Mouse (Mus musculus) midbrain, embryonic 11.5 days (tissue): ENCODE results near the gene Prkg1. TPM values are rescaled to one million over a fixed set of nuclear protein-coding genes. Genes with fewer than 3 reads are reported as not detected.
A peak's percentile ranks its signal among the peaks of the same experiment; 100 is the strongest.

ENCODE experiments used
- ATAC-seq: fragments of 200-750 bp; cut with Nextera tagmentation; 2 replicates; pipeline ENCODE4 v1.8.0; 2017; ENCODE audit warnings: moderate TSS enrichment, moderate library complexity; ENCODE audit not compliant: low FRiP score
- DNase-seq: peaks from one replicate; pipeline ENCODE4 v3.0.0; 2015; ENCODE audit warnings: low spot score; ENCODE audit errors: missing footprints
- H3K27ac ChIP-seq: fragments of 300-500 bp; sonication (generic); 2 replicates; pipeline ENCODE4 v1.5.1; 2014; ENCODE audit warnings: low read depth, low read length
- H3K27me3 ChIP-seq: fragments of 300-500 bp; sonication (generic); 2 replicates; pipeline ENCODE4 v1.6.1; 2014; ENCODE audit warnings: mild to moderate bottlenecking, low read length, moderate library complexity, mixed read lengths; ENCODE audit not compliant: control insufficient read depth, insufficient read depth
- H3K36me3 ChIP-seq: fragments of 300-500 bp; sonication (generic); 2 replicates; pipeline ENCODE4 v1.6.1; 2014; ENCODE audit warnings: mild to moderate bottlenecking, low read length, moderate library complexity, mixed read lengths; ENCODE audit not compliant: control insufficient read depth, insufficient read depth
- H3K4me1 ChIP-seq: fragments of 300-500 bp; sonication (generic); 2 replicates; pipeline ENCODE4 v1.6.1; 2014; ENCODE audit warnings: low read length; ENCODE audit not compliant: control insufficient read depth, insufficient read depth
- H3K4me2 ChIP-seq: fragments of 300-500 bp; sonication (generic); 2 replicates; pipeline ENCODE4 v1.6.1; 2014; ENCODE audit warnings: mild to moderate bottlenecking, moderate library complexity
- H3K4me3 ChIP-seq: fragments of 300-500 bp; sonication (generic); 2 replicates; pipeline ENCODE4 v1.5.1; 2014; ENCODE audit warnings: low read depth, low read length
- H3K9ac ChIP-seq: fragments of 300-500 bp; sonication (generic); 2 replicates; pipeline ENCODE4 v1.6.1; 2014; ENCODE audit warnings: low read length
- H3K9me3 ChIP-seq: fragments of 300-500 bp; sonication (generic); 2 replicates; pipeline ENCODE4 v1.6.1; 2016; ENCODE audit warnings: low read length; ENCODE audit not compliant: control insufficient read depth
- WGBS: fragments of 180-500 bp; shearing (Covaris S2); extraction: QIAGEN DNeasy Blood & Tissue Kit; methylation state at CpG from one replicate; pipeline ENCODE4 v1.1.7; 2014; 5-methylcytosine and 5-hydroxymethylcytosine counted together
- polyA plus RNA-seq: library from polyadenylated mRNA; unstranded; fragments of >200 nt; fragmentation: Nextera tagmentation; extraction: Ambion mirVana; gene quantifications from 2 replicates; pipeline ENCODE4 v1.2.1, GENCODE M21; 2014

The Prkg1 gene
- polyA plus RNA-seq, 1 experiment from 2014 or later: 4.9 TPM

DNA sequence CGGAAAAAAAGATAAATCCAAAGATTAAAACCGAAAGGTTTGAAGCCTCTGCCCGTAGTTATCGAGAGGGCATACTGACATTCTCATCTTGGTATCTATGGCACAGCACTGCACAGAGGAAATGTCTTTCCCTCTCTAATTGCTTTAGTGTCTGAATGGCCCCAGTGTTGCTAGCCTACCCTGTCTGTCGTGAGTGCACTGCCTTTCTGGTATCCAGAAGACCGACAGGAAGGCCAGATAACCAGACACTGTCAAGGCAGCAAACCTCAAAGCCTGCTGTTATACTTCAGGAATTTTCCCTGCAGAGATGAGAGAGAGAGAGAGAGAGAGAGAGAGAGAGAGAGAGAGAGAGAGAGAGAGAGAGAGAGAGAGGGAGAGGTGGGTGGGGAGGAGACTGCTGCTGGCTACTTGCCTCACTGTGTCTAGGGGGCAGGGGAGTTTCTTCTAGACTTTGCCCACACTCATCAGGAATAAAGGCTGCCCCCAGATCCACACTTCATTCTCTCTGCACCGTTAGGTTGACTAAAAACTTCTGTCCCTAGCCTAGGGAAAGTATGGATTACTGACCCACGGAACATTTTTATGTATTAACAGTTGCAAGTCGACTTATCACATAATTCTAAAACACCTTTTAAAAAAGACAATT, 10.1 kb downstream of the Prkg1 start:
- Histone ChIP-seq H3K9me3 (no peaks in the 10 kb centered on the region), H3K4me1 (no peaks in the 10 kb centered on the region), H3K27me3 (no peaks in the 10 kb centered on the region), H3K27ac (no peak overlapping the region), H3K4me3 (no peak overlapping the region), H3K36me3 (no peaks in the 10 kb centered on the region), H3K4me2 (no peak overlapping the region), H3K9ac (no peak overlapping the region)
- ATAC-seq: no peak
- DNase-seq: peak; percentile 77
- 65% methylated on average over 9 of the region's 9 CpGs for WGBS

DNA sequence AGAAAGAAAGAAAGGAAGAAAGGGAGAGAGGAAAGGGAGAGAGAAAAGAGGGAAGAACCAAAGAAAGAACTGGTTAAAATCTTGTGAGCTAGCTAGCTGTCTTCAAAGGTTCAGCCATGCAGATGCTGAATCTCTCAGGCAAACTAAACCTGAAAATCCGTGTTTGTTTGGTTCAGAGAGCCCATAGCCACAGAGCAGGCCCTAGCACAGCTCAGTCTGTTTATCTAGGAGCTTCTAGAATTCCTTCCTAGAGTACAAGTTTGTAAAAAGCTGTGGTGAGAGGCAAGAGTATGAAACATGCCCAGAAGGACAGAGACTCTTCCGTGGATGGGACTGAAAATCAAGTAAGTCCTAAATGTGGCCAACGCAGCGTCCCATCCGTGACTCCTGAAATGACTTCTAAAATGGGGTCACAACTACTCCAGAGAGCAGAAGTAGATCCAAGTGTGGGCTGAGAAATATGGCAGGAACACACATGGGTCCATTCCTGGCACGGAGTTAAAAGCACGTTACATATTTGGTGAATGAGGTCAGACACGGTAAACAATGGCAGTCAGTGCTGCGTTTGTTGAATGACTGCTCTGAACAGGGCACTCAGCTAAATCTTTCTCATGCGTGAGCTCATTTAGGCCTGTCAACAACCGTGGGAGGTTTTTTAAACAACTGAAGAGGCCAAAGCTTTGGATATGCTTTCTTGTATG, 13.7 kb downstream of the Prkg1 start:
- 71% methylated on average over 11 of the region's 11 CpGs for WGBS
- no peaks in the 10 kb centered on the region for H3K4me1 ChIP-seq
- H3K4me2 ChIP-seq: no peak overlapping the region
- ATAC-seq (no peak), DNase-seq (peak; percentile 79)
- no peak overlapping the region for H3K4me3 ChIP-seq
- H3K27me3 ChIP-seq: no peaks in the 10 kb centered on the region
- H3K9ac ChIP-seq: no peak overlapping the region
- no peaks in the 10 kb centered on the region for H3K36me3 ChIP-seq
- H3K27ac ChIP-seq: no peak overlapping the region
- H3K9me3 ChIP-seq: no peaks in the 10 kb centered on the region

DNA sequence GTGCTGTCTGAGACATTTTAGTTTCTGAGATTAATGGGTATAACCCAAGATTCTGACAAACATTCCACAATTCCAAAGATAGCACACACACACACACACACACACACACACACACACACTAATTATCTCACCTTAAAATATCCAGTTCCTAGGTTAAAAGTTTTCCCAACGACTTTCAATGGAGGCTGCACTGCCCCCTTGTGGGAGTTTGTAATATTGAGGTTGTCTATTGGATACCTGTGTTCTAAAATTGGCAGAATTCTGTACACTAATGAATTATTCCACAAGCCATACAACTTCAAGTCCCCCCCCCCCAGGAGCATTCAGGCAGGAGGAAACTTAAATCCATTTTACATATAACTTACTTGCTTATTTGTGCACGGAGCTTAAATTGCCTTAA, 18.2 kb downstream of the Prkg1 start:
- no peak overlapping the region for H3K27ac ChIP-seq
- no peak overlapping the region for H3K9ac ChIP-seq
- H3K36me3 ChIP-seq: no peaks in the 10 kb centered on the region
- peak; percentile 95 for DNase-seq
- H3K4me3 ChIP-seq: no peak overlapping the region
- no peaks in the 10 kb centered on the region for H3K9me3 ChIP-seq
- 25% methylated on average over 2 of the region's 2 CpGs for WGBS
- H3K27me3 ChIP-seq: no peaks in the 10 kb centered on the region
- no peak for ATAC-seq
- no peak overlapping the region for H3K4me2 ChIP-seq
- H3K4me1 ChIP-seq: no peaks in the 10 kb centered on the region

DNA sequence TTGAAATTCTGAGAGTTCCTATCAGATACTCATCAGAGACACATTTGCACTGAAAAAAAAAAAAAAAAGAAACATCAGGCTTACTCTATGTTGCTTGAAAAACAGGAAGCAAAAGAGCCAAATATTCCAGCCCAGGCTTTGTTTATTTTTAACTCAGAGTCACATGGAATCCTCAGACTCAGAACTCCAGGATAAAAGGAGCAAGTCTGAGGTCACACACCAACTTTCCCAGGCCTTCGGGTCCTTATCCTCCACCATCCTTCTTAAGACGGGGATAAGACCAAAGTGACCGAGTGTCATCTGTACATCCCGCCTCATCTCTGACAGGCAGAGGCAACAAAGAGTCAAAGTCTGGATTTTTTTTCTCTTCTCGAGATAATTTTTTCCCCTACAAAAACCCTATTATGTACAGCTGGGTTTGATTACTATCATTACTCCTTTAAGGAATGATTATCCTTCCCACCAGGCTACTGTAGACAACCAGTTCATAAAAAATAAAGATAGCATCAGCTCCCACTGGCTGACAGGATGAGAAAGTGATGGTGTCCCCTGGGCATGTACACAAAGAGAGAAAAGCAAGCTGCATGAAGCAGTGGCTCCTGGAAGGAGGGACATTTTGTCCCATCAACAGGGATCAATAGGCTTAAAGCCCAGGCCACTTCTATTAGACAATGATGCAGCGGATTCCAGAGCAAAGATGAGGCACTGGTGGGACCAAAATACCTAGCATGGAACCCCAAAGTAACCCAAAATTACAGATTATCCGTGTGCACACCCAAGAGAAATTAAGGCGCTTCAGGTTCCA, 21.4 kb downstream of the Prkg1 start:
- WGBS: 68% methylated on average over 8 of the region's 8 CpGs
- H3K27me3 ChIP-seq: no peaks in the 10 kb centered on the region
- ATAC-seq (no peak), DNase-seq (peak; percentile 73)
- H3K27ac ChIP-seq: no peak overlapping the region
- H3K4me1 ChIP-seq: no peaks in the 10 kb centered on the region
- H3K4me3 ChIP-seq: no peak overlapping the region
- H3K9me3 ChIP-seq: no peaks in the 10 kb centered on the region
- H3K9ac ChIP-seq: no peak overlapping the region
- H3K36me3 ChIP-seq: no peaks in the 10 kb centered on the region
- no peak overlapping the region for H3K4me2 ChIP-seq

DNA sequence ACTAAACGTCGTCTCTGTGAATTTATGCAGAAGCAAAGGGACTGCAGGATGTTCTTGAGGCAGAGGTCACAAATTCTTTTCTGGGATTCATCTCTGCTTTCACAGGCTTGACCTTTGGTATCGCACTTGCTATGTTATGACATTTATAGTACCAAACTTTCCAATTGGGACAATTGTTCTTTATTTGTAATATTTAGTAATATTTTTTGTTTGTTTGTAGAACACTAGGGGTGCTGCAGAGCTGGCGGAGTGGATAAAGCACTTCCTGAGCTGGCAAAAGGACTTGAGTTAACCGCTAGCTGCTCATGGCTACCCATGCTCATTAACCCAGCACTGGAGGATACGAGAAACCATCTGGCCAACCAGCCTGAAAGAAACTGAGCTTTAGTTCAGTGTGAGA, 49.9 kb downstream of the Prkg1 start:
- Histone ChIP-seq H3K4me3 (no peak overlapping the region), H3K4me1 (no peaks in the 10 kb centered on the region), H3K36me3 (no peaks in the 10 kb centered on the region), H3K27ac (no peak overlapping the region), H3K4me2 (no peak overlapping the region), H3K9me3 (no peaks in the 10 kb centered on the region), H3K9ac (no peak overlapping the region), H3K27me3 (no peaks in the 10 kb centered on the region)
- 83% methylated on average over 6 of the region's 6 CpGs for whole genome bisulfite sequencing
- ATAC-seq (no peak), DNase-seq (no peak)

DNA sequence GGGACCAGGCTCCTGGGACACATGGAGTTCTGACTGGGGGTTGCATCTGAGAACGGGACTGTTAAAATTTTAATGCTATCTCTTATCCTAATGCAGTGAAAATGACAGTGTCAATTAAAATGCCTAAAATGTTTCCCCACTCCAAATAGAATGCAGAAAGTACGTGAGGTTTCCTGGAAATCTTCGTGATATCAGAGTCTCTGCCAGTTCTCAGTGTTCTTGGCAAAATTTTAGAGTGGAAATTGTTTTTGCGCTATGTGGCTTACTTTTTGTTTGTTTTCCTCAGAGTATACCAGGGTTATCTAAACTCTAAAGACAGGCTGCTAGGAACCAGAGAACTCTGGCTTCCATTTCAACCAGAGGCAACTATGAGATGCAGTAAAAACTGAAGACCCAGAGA, 50.4 kb downstream of the Prkg1 start:
- no peaks in the 10 kb centered on the region for H3K27me3 ChIP-seq
- 92% methylated on average over 4 of the region's 4 CpGs for WGBS
- DNase-seq (no peak), ATAC-seq (no peak)
- H3K4me3 ChIP-seq: no peak overlapping the region
- H3K36me3 ChIP-seq: no peaks in the 10 kb centered on the region
- H3K4me2 ChIP-seq: no peak overlapping the region
- no peak overlapping the region for H3K27ac ChIP-seq
- H3K9me3 ChIP-seq: no peaks in the 10 kb centered on the region
- no peaks in the 10 kb centered on the region for H3K4me1 ChIP-seq
- no peak overlapping the region for H3K9ac ChIP-seq

DNA sequence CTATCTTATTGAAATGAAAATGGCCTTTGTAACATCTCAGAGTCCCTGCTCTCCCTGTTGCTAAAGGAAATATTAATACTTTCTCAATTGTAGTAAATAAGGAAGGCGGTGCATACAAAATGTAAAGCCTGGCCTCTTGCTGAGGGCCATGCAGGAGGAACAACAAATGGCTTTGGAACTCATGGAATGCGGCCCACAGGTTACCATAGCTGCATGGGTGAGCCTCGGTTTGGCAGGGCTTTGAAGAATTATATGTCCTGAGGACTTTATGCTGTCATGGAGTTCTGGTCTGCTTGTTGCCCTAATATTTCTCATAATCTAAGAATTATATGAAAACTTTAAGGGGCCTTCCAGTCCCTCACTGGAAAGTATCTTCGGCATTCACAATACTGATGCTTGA, 51.5 kb downstream of the Prkg1 start:
- no peak for ATAC-seq
- Histone ChIP-seq H3K9me3 (no peaks in the 10 kb centered on the region), H3K36me3 (no peaks in the 10 kb centered on the region), H3K4me2 (no peak overlapping the region), H3K4me1 (no peaks in the 10 kb centered on the region), H3K27ac (no peak overlapping the region), H3K27me3 (no peaks in the 10 kb centered on the region), H3K9ac (no peak overlapping the region), H3K4me3 (no peak overlapping the region)
- WGBS: 73% methylated on average over 4 of the region's 4 CpGs
- DNase-seq: no peak

DNA sequence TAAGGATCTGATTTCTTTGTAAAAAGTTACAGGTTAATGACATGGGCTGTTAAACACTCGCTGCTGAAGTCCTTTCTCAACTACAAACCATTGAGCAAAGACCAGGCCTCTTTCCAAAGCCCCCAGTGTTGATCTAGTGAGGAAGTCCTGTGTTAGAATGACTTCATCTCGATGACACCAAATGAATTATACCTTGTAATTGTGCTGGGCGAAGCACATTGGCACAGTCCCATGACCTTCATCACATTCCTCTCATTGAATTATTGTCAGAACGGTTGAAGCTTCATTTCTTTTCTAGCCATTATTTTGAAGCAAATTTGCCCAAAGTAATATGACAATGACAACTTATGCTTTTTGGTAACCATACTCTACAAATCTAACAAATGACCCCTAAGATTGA, 54.5 kb downstream of the Prkg1 start:
- Histone ChIP-seq H3K4me2 (no peak overlapping the region), H3K27me3 (no peaks in the 10 kb centered on the region), H3K4me3 (no peak overlapping the region), H3K4me1 (no peaks in the 10 kb centered on the region), H3K36me3 (no peaks in the 10 kb centered on the region), H3K27ac (no peak overlapping the region), H3K9me3 (no peaks in the 10 kb centered on the region), H3K9ac (no peak overlapping the region)
- ATAC-seq (no peak), DNase-seq (no peak)
- WGBS: 88% methylated on average over 4 of the region's 4 CpGs

DNA sequence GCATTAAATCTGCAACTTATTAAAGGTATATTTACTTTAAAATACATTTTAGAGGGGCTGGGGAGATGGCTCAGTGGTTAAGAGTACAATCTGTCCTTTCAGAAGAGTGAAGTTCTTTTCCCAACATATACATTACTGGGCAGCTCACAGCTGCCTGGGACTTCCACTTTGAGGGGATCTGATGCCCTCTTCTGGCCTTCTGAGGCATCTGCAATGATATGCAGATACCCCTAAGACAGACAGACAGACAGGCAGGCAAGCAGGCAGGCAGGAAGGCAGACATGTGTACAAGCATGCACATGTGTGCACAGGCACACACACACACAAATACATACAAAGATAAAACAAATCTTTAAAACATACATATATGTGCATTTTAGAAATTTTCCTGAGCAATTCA, 60.8 kb downstream of the Prkg1 start:
- Histone ChIP-seq H3K4me3 (no peak overlapping the region), H3K9ac (no peak overlapping the region), H3K4me1 (no peaks in the 10 kb centered on the region), H3K9me3 (no peaks in the 10 kb centered on the region), H3K4me2 (no peak overlapping the region), H3K27ac (no peak overlapping the region), H3K36me3 (no peaks in the 10 kb centered on the region), H3K27me3 (no peaks in the 10 kb centered on the region)
- DNase-seq (no peak), ATAC-seq (no peak)
